Mouse (Mus musculus) left cerebral cortex, adult 2 months (tissue): Measurements from ENCODE around the gene Ldah. TPM values are rescaled to one million over a fixed set of nuclear protein-coding genes. Genes with fewer than 3 reads are reported as not detected.

Experiments
- DNase-seq, 2 experiments: peaks; one replicate each; pipeline ENCODE4 v3.0.0; 2021 to 2022; ENCODE audit warnings: low spot score in 2 of 2, mixed read lengths in 1 of 2; ENCODE audit errors: extremely low spot score in 1 of 2
- H3K27ac ChIP-seq: fragments of 200-600 bp; 2 replicates; pipeline ENCODE4 v1.8.1; 2022
- H3K4me3 ChIP-seq: fragments of 200-600 bp; 2 replicates; pipeline ENCODE4 v1.8.1; 2022
- CTCF ChIP-seq: fragments of 200-600 bp; IDR thresholded peaks from 2 replicates; pipeline ENCODE4 v1.8.1; 2022; ENCODE audit warnings: antibody characterized with exemption, mild to moderate bottlenecking, moderate library complexity
- intact Hi-C: fragments of 180-260 bp; cut with DNase I; formaldehyde crosslinking; loops from one replicate; pipeline ENCODE4 v1.15.1; 2025
- total RNA-seq, 2 experiments: library from RNA; stranded (reverse); gene quantifications; 2 replicates each; pipeline ENCODE4 v1.2.3; 2021

Gene Ldah
- total RNA-seq, 2 experiments from 2014 or later: 33.1 to 33.8 TPM

- H3K4me3 ChIP-seq: no peak overlapping the region
- intact Hi-C loops: no loop called here
- no peak for TF ChIP-seq CTCF
- DNase-seq: no peak
- no peak overlapping the region for H3K27ac ChIP-seq
Observed at GRCm38 (mm10) chr12:8289099-8289498, 81.2 kb downstream of the Ldah start.

GRCm38 (mm10) chr12:8289499-8289898 is 81.6 kb downstream of the Ldah start:
- Histone ChIP-seq H3K4me3 (no peak overlapping the region), H3K27ac (no peak overlapping the region)
- TF ChIP-seq CTCF: no peak
- no peak for DNase-seq
- intact Hi-C loops: no loop called here

GRCm38 (mm10) chr12:8291157-8291853 is 83.4 kb downstream of the Ldah start:
- peak overlapping the region; percentile 45 for H3K4me3 ChIP-seq
- 0 out of 2 replicates have a peak overlapping the region, but pooled peaks have one; percentile 40 for H3K27ac ChIP-seq
- intact Hi-C loops: no loop called here
- DNase-seq: no peak
- no peak for TF ChIP-seq CTCF

GRCm38 (mm10) chr12:8295307-8295913 is 87.5 kb downstream of the Ldah start:
- Histone ChIP-seq H3K27ac (no peak overlapping the region), H3K4me3 (no peak overlapping the region)
- intact Hi-C loops: no loop called here
- DNase-seq: no peak
- TF ChIP-seq CTCF: no peak

- no peak for DNase-seq
- Histone ChIP-seq H3K4me3 (no peak overlapping the region), H3K27ac (no peak overlapping the region)
- TF ChIP-seq CTCF: no peak
- intact Hi-C loops: no loop called here
Observed at GRCm38 (mm10) chr12:8296154-8296553, 88.2 kb downstream of the Ldah start.

- intact Hi-C loops: no loop called here
- DNase-seq: no peak
- H3K27ac ChIP-seq: no peak overlapping the region
- no peak for TF ChIP-seq CTCF
- no peak overlapping the region for H3K4me3 ChIP-seq
Observed at GRCm38 (mm10) chr12:8297586-8298214, 89.8 kb downstream of the Ldah start.

GRCm38 (mm10) chr12:8298361-8299142 is 90.6 kb downstream of the Ldah start:
- no peak for TF ChIP-seq CTCF
- Histone ChIP-seq H3K4me3 (no peak overlapping the region), H3K27ac (no peak overlapping the region)
- intact Hi-C loops: no loop called here
- no peak for DNase-seq

GRCm38 (mm10) chr12:8299143-8300110 is 91.5 kb downstream of the Ldah start:
- H3K4me3 ChIP-seq: no peak overlapping the region
- no peak overlapping the region for H3K27ac ChIP-seq
- no peak for TF ChIP-seq CTCF
- no peak for DNase-seq
- intact Hi-C loops: no loop called here

GRCm38 (mm10) chr12:8300111-8300480 is 92.2 kb downstream of the Ldah start:
- no peak for DNase-seq
- intact Hi-C loops: no loop called here
- TF ChIP-seq CTCF: no peak

GRCm38 (mm10) chr12:8300521-8300920 is 92.6 kb downstream of the Ldah start:
- Histone ChIP-seq H3K27ac (no peak overlapping the region), H3K4me3 (no peak overlapping the region)
- no peak for TF ChIP-seq CTCF
- DNase-seq: no peak
- intact Hi-C loops: no loop called here

More at GRCm38 (mm10) chr12:8300111-8300480, 92.2 kb downstream of the Ldah start:
- no peak overlapping the region for H3K4me3 ChIP-seq
- no peak overlapping the region for H3K27ac ChIP-seq
